Mouse (Mus musculus) right cerebral cortex, postnatal 14 days (tissue): ENCODE measurements around the gene Slc16a12.
A peak's percentile ranks its signal among the peaks of the same experiment; 100 is the strongest.

Source experiments
- DNase-seq: peaks from one replicate; pipeline ENCODE4 v3.0.0; 2022

Gene Slc16a12

DNA sequence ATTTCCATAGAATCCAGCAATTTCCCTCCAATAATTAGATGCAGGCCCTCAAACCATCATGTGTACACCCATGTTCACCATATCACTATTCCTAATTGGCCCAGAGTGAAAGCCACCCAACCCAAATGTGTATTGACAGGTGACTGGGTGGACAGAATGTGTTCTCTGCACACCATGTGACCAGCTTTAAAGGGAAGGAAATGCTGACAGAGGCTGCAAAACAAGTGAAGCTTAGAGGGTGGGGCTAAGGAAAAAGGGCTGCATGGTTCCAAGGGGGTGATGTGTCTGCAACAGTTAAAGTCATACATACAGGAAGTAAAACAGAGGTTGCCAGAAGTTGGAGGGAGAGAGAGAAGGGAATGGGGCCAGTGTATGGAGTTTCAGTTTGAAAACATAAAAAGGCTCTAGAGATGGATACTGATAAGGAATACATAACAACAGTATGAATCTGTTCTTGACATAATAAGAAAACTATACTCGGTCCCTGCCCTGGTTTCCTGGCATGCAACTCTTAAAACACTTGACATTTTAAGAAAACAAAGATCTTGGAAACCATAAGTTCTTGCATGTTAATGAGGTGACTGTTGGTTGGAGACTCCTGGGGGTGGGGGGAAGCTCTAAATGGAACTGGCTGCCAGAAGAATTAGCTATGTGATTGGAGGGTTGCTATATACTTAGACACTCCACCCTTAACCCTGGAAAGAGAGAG, 20.7 kb downstream of the Slc16a12 start:
- no peak for DNase-seq

DNA sequence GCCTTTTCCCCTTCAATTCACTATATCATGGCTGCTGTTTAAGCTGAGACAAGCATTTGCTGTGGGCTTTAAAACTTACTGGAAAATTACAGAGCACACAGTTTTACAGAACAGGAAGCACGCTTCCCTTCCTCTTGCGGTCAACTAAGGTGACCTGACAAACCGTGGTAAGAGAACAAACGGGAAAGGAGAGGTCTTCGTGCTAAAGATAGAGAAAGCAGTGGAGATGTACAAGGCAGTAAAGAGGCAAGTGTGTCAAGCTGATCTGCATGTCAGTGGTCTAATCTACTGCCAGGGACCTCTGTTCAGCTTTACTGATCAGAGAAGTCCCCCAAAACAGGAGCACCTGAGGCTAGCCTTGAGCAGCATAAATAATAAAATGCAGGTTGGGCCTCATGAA, 21.7 kb downstream of the Slc16a12 start:
- DNase-seq, result no peak

DNA sequence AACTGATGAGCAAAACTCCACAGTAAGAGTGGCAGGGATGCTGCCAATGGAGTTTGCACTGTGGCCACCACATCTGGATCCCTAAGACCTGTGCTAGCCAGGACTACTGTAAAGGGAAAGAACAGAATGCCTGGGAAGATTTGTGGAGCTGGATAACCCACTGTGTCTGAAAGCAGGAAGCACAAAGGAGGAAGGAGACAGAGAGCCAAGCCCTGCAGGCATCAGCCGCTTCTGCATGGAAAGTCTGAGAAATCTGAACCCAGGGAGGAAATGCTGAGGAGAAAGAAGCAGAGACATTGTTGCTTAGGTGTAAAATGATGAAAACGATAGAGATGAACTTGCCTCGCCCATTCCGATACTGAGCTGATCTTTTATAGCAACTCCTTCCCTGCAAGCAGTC, 22.5 kb downstream of the Slc16a12 start:
- no peak for DNase-seq

DNA sequence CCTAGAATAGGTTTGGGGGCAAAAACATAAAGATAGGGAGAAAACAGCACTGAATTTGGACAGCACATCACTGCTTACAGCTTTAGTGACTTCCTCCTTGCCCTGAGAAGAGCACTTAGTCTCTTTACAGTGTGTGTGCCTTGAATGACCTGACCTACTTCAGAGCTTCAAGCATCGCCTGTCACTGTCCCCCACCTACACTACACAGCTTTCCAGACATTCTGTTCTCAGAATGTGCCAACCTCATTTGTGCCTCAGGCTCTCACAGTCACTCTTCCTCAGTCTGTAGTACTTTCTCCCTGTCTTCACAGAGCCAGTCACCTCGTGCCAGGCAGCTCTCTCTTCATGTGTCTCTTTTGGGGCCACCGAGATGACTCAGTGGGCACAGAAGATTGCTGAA, 24.5 kb downstream of the Slc16a12 start:
- no peak for DNase-seq

DNA sequence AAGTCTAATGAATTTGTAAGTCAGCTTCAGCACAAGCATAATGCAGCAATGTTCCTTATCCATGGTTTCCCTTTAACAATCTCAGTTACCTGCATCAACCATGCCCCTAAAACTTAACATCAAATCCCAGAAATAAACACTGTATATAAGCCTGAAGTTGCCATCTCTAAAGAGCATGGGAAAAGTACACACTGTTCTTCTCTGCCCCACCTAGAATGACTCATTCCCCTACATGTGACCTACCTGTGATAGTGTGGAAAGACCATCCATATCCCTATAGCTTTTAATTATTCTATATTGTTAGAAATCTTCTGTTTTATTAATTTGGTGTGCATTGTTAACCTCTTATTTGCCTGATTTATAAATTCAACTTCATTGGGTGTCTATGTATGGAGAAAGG, 27.0 kb downstream of the Slc16a12 start:
- DNase-seq, result no peak

DNA sequence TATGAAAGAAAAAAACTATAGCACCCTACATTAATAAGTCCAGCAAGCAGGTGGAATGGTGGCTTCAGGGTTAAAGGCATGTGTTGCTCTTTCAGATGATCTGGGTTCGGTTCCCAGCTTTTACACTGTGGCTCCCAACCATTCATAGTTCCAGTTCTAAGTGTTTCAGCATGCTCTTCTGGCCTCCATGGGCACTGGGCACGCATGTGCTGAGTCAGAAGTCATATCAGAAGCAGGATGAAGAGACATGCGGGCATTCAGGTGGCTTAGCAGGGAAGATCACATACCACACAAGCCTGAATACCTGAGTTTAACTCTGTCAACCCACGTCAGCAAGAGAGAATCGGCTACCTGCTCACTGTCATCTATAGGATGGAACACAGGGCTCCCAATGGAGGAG, 28.1 kb downstream of the Slc16a12 start:
- no peak for DNase-seq

DNA sequence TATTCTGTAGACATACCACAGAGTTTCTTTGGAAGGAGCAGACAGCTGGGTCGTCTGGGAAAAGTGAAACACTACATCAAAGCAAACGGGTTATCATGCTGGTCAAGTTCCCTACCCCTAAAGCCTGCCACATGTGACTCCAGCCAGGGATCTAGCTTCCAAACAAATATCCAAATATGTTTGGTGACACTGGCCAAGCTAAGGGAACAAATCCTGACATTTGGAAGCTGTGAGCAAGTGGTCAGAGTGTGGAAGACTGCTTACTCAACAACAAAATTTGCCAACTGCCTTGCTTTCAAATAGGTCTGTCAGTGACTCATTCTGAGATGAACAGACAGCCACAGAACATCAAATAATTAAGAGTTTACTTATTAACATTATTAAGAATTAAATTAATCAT, 28.6 kb downstream of the Slc16a12 start:
- no peak for DNase-seq

DNA sequence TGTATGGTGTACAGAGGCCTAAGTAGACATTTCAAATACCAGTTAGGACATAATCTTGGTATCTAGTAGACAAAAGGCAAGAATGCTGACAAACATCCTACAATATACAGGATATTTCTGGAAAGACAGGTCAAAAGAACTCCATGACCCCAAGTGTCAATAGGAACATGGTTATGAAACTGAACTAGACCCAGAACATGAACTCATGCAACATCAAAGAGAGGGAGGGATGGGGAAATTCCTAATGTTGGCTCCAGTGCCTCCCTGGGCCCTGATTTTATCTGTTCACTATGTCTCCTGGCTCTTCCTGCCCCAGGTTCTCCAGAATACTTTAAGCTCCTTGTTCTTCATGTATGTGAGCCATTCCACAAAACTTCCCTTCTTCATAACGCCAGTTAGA, 31.2 kb downstream of the Slc16a12 start:
- no peak for DNase-seq

DNA sequence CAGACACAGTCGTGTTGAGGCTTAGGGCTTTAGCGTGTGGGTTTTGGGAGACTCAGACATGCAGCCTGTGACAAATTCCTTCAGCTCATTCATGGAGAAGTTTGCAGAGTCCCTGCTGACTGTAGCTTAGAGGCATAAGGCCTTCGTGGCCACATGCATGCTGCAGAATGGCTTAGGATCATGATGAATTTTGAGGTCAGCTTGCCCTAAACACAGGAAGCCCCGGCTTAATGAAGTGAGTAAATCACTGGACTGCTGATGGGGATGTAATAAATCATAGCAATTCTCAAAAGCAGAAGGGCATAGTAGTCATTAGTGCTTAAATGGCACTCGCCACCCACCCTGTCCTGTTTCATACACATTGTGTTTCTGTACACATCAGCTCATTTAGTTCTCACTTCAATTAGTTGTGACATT, 32.8 kb downstream of the Slc16a12 start:
- DNase-seq, result no peak

DNA sequence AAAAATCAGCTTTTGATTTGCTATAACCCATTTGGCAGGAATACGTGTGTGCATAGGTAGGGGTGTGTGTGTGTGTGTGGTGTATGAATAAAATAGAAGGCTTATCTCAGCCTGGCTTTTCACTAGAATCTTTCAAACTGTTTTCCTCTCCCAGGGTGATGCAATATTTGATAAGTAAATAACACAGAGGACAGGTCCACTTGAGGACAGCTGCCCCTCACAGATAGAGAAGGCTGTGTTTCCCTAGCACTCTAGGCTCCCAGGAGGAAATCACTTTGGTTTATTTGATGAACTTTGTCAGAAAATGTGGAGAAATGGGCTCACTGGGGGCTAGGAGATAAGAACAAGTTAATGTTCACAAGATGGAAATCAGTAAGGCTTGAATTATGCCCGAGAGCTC, 35.0 kb downstream of the Slc16a12 start:
- DNase-seq, result no peak

DNA sequence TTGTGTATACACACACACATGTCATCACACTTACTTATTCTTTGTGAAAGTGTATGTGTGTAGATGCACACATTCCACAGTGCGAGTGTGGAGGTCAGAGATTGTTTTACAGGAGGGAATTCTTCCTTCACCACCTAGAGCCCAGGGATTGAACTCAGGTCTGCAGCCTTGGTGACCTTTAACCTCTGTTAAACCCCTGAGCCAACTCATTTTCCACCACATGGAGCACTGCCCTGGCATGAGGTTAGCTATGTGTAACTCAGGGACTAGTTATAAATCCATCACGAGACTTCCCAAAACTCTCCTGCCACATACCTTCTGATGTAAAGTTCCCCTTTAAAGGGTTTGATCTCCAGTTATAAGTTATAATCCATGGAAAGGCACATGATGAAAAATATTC, 38.9 kb downstream of the Slc16a12 start:
- DNase-seq, result no peak

DNA sequence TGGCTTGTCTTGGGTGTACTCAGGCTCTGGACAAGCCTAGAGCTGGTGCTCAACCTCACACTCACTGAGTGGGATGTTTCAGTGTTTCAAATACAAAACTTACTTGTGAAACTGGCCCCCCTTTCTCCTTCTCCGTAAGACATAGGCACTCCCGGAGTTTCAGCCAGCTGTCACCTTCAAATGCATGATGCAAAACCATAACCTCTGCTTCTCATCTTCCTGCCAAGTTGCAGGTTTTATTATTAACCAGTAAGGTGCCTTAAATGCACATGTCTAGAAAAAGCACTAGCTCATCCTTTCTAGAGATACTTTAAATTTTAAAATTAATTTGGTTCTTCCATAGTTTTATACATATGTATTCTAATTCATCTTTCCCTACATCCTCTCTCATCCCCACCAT, 39.5 kb downstream of the Slc16a12 start:
- no peak for DNase-seq

DNA sequence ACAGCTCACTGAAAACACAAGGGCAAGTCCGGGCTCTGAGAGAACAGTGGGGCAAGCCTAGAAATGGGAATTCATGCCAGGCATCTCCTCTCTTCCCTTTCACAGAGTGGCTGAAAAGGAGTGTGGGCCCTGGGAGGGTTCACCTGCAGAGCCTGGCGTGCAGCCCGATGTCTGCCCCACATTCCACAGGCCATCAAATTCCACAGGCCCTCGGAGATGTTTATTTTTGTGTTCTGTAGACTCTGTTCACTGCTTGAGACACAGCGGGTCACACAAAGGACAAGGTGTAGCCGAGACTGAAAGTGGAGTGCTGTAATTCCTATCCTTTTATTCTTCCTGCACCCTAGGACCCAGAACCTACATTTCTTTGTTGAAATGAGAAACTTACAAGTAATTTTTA, 40.8 kb downstream of the Slc16a12 start:
- no peak for DNase-seq

DNA sequence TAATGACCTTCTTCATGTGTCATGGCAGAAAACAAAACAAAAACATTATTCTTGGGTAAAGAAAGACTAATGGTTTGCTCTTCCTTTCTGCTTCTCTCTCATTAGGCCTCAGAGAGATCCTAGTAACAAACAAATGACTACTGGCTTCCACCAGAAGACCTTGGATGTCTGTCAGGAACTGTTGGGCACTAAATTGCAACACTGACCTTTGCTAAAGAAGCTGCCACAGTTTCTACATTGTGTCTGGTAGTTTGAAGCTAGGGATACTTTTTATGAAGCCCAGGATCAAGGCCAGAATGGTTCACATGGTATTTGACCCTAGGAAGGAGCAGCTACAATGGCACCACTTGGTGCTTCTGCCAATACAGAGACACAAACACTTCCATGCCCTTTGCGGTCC, 41.9 kb downstream of the Slc16a12 start:
- DNase-seq, result no peak

DNA sequence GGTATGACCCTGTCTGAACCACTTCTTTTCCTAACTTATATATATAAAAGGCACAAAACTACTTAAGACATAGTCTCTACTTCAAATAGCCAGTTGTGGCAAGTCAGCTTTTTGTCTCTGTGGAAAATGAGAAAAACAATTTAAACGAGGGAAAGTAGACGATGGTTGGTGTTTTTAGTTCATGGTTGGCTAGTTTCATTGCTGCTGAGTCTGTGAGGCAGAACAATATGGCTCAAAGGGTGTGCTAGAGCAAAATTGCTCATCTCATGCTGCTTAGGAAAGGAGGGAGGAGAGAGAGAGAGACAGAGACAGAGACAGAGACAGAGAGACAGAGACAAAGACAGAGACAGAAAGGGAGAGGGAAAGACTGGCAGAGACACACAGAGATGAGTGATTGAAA, 47.8 kb downstream of the Slc16a12 start:
- DNase-seq, result no peak

DNA sequence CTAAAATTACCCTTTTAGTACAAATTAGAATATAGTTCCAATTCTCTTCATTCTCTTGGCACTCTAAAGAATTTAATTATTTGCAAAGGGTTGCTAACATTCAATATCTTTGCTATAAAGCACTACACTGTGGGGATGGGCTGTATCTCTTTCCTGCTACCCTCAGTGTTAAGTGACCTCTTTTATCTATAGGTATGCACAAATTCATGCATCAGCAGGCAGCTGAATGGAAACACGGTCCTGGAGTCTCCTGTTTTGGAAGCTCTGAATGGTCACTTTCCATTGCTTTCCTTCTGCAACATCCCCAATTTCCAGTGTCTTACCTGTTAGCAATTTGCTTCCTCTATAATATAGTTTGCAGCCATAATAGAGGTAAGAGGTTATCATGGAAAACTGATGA, 48.2 kb downstream of the Slc16a12 start:
- DNase-seq, result no peak

DNA sequence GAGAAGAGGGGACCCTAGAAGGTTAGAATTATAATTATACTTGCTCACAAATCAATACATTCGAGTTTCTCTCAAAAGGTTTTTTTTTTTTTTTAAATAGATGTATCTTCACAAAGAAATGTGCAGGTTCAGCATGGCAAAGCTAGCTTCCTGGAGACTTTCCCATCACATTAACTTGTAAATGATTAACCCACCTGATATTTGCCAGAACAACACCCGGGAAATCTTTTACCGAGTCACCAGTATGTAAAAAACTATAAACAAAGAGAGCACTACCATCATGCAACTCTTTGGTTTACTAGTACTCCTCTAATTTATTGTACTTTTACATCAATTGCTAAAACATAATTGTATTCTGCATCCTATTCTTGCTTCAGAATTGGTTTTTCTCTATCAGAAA, 48.7 kb downstream of the Slc16a12 start:
- no peak for DNase-seq

DNA sequence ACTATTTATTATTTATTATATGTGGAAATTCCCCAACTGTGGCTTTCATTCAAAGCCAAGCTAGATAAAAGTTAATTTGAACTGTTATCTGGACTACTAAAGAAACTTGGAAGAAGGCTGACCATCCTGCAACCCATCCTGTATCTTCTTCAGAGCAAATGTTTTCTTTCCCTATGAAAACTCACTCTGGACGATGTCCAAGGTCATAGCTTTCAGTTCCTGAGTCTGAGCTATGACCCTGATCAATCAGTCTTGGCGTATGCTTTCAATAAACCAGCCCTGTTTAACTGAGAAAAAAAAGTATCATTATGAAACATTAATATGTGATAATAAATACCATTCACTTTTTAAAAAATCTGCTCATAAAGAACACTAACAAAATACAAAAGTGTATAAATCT, 49.6 kb downstream of the Slc16a12 start:
- no peak for DNase-seq

DNA sequence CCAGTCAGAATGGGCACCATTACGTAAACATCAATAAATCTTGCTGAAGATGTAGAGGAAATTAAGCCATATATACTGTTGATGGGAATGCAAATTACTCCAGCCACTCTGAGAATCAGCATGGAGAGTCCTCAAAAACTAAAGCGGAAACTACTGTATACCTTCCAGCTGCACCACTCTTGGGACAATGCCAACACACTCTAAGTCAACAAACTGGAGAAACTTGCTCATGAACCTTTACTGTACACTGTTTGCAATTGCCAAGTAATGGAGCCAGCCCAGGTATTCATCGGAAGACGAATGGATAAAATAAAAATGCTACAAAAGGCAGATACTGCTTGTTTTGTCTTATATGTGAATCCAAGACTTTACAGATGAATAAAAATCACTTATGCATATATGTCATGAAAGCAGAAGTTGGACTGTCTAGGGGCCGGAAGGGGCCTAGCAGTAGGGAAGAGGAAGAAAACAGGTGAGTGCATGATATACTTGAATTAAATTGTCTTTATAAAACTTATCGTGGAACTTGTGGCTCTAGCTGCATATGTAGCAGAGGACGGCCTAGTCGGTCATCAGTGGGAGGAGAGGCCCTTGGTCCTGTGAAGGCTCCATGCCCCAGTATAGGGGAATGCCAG, 50.6 kb downstream of the Slc16a12 start:
- DNase-seq, result no peak

DNA sequence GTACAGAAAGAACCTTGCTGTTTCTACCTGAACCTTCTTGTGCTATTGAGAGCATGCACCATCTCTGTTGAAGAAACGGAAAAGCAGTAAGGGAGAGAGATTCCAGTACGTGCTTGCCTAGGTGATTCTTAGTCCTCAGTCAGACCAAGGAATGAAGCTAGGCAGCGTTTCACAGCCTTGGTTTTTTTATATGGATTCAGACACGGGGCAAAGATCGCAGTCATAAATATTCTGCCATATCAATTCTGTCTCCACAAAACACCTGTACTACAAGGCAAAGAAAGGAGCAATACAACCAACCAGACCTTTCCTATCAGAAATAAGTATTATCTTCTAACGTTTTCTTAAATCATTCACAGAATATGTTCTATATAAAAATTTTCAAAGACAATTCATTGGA, 55.7 kb downstream of the Slc16a12 start:
- no peak for DNase-seq

DNA sequence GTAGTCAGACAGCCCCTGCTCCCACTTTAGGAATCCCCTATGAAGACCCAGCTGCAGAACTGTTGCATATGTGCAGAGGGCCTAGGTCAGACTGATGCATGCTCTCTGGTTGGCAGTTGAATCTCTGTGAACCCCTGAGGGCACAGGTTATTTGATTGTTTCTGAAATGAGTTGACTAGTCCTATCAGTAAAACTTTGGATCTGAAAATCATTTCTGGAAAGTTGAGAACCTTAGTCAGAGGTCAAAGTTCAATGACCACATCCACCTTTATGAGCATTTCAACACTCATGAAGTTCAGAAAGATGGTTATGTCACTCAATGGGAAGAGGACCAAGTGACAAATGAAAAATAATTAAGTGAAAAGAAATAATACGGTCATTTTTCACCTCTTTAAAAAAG, 61.6 kb downstream of the Slc16a12 start:
- DNase-seq, result no peak

DNA sequence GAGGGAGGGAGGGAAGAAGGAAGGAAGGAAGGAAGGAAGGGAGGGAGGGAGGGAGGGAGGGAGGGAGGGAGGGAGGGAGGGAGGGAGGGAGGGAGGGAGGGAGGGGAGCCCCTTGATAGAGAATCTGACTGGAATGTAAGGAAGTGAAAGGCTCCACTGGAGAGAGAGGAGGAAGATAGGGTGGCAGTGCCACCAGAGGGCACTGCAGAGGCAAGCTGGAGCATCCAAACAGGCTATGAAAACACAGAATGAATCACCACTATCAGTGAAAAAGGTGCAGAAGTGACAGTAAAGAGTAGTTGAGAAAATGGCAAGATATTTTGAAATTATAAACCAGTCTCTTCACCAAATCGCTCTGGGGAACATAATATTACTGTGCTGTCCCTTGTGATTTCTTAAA, 62.2 kb downstream of the Slc16a12 start:
- DNase-seq, result peak; percentile 43

DNA sequence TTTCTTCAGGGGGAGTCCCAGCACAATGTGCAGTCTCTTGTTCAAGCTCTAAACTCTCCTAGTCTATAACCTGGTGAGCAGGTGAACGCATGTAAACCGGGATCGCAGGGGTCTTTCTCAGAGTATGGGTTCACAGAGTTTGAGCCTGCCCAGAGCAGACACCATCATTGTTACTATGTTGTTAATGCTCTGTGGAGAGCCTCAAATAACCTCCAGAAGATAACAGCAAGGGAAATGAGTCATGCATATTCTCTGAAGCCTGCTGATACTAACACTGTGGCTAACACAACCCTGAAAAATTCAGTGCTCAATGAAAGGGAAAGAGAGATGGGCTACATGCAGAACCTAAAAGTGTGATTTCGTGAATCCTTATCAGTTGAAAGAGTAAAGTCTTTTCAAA, 68.7 kb downstream of the Slc16a12 start:
- no peak for DNase-seq

DNA sequence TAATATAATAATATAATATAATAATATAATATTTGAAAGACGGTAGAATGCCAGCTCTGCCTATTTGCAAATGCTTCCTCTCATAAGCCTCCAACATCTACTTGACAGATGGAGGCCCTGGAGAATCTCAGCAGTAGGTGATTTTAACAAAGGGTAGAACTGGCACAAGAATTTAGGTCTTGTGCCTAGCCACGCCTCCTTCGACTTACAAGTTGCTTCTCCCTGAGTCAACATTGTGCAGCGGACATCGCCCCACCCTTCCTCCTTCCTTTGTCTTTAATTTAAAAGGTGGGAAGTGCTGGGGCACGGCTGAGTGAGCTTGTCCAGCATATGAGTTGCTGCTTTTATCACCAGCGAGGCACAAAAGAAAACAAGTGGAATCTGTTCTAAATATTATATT, 73.6 kb downstream of the Slc16a12 start:
- DNase-seq, result no peak

DNA sequence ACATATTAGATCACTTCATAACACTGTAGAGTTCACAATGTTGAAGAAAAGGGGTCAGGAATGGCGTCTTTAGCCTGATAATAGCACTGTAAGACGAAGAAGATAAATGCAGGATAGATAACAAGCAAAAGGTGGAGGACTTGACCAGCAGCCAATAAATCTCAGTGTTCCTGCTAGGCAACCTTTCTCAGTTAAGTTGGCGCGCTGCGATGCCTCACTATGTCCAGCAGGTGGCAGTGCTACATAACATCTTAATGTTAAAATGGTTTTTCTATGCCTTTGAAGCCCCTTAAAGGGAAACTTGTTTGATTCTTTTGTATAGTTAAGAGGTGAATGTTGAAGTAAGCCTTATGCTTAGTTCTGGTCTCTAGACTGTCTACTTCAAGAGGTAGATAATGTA, 81.0 kb downstream of the Slc16a12 start:
- DNase-seq, result peak; percentile 79
